Mouse (Mus musculus) spleen, postnatal 4 days (tissue): ENCODE measurements around the gene Spdef.

Experiments
- DNase-seq, 2 experiments: peaks; one replicate each; pipeline ENCODE4 v3.0.0; 2022; ENCODE audit warnings: low spot score in 2 of 2

The Spdef gene

GRCm38 (mm10) chr17:27725011-27725410 is 3.7 kb downstream of the Spdef start:
- DNase-seq = no peak

DNA sequence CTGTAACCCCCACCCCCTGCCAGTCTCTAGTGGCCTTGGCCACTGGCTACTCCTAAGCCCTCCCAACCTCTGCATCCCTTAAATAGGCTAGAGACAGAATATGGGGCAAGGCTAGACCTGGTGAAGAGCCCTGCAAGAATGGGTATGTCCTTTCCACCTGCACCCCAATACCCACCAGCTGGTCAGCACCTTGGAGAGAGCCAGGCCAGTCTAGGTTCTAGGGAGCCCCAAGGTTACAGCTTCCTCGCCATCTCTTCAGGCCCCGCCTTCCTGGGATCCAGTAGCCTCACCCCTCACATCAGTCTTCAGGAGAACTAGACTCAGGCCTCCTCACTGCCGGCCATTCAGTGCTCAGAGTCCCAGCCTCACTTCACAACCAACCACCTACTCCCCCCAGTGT is 4.4 kb downstream of the Spdef start:
- DNase-seq = no peak

- no peak for DNase-seq
Measured at GRCm38 (mm10) chr17:27721125-27721664, 7.6 kb downstream of the Spdef start.

GRCm38 (mm10) chr17:27720326-27720725 is 8.4 kb downstream of the Spdef start:
- no peak for DNase-seq

DNA sequence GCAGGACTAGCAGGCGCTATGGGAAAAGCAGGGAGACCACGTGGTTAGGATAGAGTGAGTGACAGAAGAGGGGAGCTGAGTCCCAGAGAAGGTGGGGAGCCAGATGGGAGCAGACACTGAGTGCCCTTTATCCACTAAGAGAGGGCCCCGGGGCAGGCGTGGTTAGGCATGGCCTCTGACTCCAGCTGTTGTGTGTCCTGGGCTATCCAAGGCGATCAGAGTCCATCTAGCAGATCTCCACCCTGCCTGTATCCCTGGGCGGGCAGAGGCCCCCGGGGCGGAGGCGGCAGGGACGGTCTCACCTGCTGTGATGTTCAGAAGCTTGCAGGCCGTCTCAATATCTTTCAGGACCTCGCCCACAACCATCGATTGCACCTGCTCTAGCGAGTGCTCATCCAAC is 9.1 kb downstream of the Spdef start:
- no peak for DNase-seq

DNA sequence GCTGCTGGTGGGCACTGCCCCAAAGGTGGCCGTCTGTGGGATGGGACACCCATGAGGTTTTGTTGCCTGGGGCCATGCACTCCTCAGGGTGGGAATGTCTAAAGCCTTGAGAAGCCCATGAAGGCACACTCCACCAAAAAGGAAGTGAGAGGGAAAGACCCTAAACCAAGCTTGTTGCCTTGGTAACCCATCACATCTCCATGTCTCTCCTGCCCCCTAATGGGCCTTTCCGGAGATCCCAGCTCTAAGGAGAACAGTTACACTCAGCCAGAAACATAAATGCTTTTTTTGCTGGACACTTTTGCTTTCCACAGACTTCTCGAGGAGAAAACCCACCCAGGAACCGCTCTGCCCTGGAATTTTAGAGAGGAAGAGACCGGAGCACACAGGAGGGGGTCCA is 10.5 kb downstream of the Spdef start:
- DNase-seq = no peak

DNA sequence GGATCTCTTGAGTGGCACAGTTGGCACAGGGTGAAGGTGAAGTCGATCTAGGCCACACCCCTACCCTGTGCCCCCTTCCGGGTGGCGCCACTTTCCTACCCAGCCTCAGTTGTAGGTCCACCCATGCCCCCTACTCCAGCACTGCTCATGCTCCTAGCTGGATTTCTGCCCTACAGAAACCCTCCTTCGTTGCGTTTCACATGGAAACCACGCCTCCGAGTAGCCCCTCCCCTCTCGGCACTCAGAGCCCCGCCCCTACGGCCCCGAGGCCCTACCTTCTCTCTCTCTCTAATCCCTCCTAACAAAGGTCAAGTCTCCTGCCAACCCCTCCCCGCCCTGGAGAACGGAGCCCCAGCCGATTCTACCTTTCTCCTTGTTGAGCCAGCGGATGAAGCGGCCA is 12.0 kb downstream of the Spdef start:
- DNase-seq = no peak

DNA sequence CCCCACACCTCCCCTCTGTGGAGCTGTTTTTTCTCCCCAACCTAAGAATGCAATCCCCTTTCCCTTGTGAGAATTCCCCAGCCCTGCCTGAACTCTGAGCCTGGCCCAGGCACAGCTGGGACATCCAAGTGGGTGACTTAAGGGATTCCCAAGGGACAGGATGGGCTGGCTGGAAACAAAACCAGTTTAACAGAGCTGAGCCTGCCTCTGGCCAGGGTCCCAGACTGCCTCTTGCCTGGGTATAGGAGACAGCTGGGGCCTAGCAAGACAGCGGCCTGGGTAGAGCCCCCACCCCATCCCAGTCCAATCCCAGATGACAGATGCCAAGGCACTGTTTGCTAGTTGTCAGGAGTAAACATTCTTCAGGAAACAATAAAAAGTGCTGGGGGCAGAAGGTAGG is 15.9 kb downstream of the Spdef start:
- no peak for DNase-seq

DNA sequence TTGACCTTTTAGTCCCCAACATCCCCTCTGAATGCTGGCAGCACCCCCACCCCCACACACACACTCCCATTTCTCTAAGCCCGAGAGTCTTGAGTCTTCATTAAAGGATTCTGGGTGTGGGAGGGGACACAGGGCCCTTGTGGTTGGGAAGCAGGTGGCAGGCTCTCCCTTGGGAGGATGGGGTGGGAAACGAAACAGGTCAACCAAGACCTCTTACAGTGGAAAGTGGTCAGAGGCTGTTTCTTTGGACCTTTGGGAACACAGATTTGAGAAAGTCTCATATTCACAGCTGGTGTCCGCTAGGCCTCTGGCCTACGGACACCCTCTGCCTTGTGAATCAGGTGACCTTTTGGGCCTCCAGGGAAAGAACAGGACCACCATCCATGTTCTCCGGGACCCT is 19.1 kb downstream of the Spdef start:
- DNase-seq = no peak

DNA sequence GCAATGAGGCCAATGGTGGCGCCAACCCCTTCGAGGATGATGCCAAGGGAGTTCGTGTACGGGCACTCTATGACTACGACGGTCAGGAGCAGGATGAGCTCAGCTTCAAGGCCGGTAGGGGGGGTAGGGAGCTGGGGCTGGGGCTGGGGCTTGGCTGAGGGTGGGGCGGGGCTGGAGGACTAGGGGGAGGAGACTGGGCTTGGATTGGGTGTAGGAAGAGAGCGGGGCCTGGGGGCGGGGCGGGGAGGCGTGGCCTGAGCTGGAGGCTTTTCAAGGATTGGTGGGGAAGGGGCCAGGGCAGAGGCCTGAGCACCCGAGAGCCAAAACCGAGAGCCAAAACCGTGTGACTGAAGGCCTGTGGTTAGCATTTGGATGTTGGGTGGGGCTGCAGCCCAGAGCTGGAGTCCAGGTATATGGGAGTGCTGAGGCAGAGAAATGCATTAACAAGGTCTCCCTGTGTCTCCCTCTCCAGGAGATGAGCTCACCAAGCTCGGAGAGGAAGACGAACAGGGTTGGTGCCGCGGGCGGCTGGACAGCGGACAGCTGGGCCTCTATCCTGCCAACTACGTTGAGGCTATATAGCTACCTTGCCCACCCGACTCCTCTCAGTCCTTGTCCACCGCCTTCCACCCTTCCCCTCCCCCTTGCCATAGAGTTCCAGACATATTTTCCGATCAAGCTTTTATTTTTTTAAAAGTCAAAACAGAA is 20.6 kb downstream of the Spdef start:
- peak; percentile 68 to 82 for DNase-seq

- no peak for DNase-seq
Measured at GRCm38 (mm10) chr17:27705661-27706060, 23.1 kb downstream of the Spdef start.

GRCm38 (mm10) chr17:27703961-27704621 is 24.7 kb downstream of the Spdef start:
- DNase-seq = no peak

GRCm38 (mm10) chr17:27702518-27702917 is 26.2 kb downstream of the Spdef start:
- DNase-seq = peak; percentile 39 to 81

GRCm38 (mm10) chr17:27701856-27702255 is 26.9 kb downstream of the Spdef start:
- DNase-seq = no peak

- DNase-seq = no peak
Measured at GRCm38 (mm10) chr17:27700812-27701211, 27.9 kb downstream of the Spdef start.

- no peak for DNase-seq
Measured at GRCm38 (mm10) chr17:27699641-27700244, 29.0 kb downstream of the Spdef start.

- no peak for DNase-seq
Measured at GRCm38 (mm10) chr17:27690993-27691693, 37.6 kb downstream of the Spdef start.

DNA sequence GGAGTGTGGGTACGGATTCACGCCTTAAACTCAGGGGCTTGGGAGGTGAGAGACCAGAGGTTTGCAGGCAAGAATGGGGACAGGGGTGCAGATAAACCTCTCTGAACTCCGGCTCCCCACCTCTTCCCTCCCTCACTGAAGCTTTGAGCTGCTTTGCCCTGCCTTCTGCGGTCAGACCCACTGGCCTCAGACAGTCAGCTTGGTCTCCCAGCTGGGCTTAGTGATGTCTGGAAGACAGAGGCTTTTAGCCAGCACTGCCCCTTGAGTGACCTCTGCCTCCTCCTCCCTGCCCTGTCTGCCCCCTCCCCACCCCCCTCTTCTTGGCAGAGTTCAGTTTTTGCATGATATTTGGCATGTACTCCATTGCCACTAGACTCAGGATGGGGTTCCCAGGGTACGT is 42.4 kb downstream of the Spdef start:
- no peak for DNase-seq

DNA sequence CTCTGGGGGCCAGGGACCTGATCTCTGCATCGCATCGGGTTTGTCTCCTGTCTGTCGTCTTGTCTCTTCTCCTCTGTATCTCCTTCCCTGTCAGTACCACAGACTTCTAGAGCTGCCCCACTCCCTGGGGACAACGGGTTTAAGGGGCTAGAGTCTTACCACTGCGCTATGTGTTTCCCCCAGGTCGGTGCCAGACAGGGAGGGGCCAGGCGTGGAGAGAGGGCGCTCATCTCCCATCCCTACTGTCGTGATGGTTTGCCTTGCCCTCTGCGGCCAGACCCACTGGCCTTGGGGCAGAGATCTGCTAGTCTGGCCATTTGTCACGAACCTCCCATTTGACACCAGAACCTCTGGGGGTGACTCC is 43.2 kb downstream of the Spdef start:
- no peak for DNase-seq

DNA sequence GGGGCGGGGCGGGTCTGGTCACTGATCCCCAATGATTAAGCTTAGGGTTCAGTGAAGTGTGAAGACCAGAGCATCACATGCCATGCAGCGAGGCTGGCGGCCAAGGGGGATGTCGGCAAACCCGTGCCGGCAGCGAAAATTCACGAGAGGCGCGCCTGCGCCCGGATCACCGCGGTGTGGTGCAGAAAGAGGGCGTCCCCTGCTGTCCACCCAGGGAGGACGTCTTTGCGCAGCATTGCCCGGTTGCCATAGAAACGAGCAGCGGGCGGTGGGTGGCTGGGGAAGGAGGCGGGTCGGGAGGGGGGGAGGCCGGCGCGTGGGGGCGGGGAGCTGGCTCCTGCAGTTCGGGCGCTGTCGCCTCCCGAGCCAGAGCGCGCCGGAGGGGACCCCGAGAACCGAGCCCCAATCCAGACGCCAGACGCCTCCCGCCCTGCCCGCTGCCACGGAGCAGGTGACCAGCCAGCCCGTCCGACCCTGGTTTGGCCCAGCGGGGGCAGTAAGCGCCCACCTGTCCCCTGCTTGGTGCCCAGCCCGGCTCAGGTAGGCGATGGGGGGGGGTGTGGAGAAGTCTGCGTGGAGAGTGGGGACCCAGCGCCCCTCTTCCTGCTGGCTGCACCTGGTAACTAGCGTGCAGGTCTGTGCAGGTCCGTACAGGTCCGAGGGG is 43.7 kb downstream of the Spdef start:
- peak in 1 of 2 experiments; percentile 27 for DNase-seq

GRCm38 (mm10) chr17:27678924-27679813 is 49.6 kb downstream of the Spdef start:
- no peak for DNase-seq
